Mouse (Mus musculus): ENCODE measurements around the gene Ywhae.
A peak's percentile ranks its signal among the peaks of the same experiment; 100 is the strongest.
"Not testable (repeated sequence)": the region's sequence is repeated elsewhere in the genome, so short reads cannot be mapped to it uniquely, and the experiment has no call there.

The Ywhae gene

GRCm38 (mm10) chr11:75732434-75733226 lies at the start of gene Ywhae:
TSS of gene Ywhae (plus strand) at chr11:75732869.
- DNase-seq (ENCODE audit: low spot score in 2 of 2), result peak; percentile 81 to 87

- DNase-seq (ENCODE audit: low spot score in 2 of 2), result no peak
These were observed 48.2 kb upstream of the Ywhae start for GRCm38 (mm10) chr11:75684462-75684861.

DNA sequence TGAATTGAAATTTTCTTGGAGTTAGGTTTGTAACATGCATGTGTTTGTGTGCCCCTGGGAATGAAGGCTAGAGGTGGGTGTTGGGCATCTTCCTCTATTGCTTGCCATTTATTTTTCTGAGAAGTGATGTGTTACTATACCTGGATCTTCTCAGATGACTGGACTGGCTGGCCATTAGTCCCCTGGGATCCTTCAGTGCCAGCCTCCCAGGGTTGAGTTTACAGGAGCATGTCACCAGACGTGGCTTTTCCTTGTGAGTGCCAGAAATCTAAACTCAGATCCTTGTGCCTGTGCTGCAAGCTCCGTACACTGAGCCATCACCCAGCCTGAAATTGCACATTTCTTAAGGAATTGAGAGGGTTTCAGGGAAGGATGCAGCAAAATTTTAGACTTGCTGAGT lies 47.7 kb upstream of the Ywhae start:
- no peak for DNase-seq (ENCODE audit: low spot score in 2 of 2)

DNA sequence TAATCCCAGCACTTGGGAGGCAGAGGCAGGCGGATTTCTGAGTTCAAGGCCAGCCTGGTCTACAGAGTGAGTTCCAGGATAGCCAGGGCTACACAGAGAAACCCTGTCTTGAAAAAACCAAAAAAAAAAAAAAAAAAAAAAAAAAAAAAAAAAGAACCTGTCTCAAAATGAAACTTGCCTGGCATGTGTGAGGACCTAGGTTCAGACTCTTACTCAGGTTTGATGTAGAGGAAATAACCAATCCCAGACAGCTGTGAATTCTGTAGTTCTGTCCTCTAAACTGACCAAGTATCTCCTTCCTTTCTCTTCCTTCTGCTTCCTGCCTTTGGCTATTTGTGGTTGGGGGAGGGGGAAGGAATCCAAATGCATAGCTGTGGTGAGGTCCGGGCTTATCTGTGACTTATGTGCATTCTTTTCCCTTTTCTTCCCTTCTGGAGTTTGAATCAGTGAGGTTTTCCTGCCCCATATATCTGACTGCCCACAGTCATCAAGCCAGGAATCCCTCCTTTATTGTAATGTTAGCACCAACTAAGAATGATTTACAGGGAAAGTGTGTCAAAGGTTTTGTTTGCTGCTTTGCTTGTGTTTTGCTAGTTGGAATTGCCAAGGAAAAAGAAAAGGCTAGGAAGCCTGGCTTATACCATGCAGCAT lies 45.2 kb upstream of the Ywhae start:
- DNase-seq (ENCODE audit: low spot score in 2 of 2), result no peak

- no peak for DNase-seq (ENCODE audit: low spot score in 2 of 2)
These were observed 44.5 kb upstream of the Ywhae start for GRCm38 (mm10) chr11:75688132-75688531.

GRCm38 (mm10) chr11:75689977-75690376 lies 42.7 kb upstream of the Ywhae start:
- no peak for DNase-seq (ENCODE audit: low spot score in 2 of 2)

GRCm38 (mm10) chr11:75691047-75691446 lies 41.6 kb upstream of the Ywhae start:
- DNase-seq (ENCODE audit: low spot score in 2 of 2), result no peak

GRCm38 (mm10) chr11:75693570-75693969 lies 39.1 kb upstream of the Ywhae start:
- DNase-seq (ENCODE audit: low spot score in 2 of 2), result no peak

DNA sequence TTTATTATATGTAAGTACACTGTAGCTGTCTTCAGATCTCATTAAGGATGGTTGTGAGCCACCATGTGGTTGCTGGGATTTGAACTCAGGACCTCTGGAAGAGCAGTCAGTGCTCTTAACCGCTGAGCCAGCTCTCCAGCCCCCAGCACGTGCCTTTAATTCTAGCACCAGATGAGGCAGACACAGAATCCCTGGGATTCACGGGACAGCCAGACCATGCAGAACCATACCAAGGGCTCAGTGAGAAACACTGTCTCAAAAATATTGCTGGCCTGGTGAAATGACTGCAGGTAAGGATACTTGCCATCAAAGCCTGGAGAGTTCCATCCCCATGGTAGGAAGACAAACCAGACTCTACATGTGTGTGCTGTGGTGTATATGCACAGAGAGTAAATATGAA lies 35.2 kb upstream of the Ywhae start:
- DNase-seq (ENCODE audit: low spot score in 2 of 2), result not testable (repeated sequence)

DNA sequence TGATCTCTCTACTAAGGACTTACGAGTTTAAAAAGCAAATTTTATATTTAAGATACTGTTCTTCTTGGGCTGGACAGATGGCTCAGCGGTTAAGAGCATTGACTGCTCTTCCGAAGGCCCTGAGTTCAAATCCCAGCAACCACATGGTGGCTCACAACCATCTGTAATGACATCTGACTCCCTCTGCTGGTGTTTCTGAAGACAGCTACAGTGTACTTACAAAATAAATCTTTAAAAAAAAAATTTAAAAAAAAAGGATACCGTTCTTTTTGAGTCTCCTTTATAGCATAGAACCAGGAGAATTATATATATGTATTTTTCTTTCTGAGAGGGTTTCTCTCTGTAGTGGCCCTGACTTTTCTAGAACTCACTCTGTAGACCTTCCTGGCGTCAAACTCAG lies 32.1 kb upstream of the Ywhae start:
- no peak for DNase-seq (ENCODE audit: low spot score in 2 of 2)

DNA sequence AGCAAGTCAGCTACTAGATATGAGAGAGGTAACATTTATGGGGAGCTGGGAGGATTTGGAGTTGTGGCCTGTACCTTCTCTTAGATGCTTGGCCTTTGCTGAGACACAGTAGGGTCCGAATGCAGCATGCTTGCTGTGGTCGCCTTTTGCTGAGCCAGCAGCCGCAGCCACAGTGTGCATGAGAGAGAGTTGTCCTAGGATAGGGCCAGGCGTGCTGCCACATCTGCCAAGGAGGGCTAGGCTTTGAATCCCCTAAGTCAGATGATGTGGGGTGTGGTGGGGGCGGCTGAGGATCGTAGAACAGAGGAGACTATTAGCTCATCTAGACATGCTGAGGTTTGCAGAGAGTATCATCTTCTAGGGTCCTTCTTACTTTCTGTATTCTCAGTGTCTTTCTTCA lies 29.9 kb upstream of the Ywhae start:
- DNase-seq (ENCODE audit: low spot score in 2 of 2), result no peak

DNA sequence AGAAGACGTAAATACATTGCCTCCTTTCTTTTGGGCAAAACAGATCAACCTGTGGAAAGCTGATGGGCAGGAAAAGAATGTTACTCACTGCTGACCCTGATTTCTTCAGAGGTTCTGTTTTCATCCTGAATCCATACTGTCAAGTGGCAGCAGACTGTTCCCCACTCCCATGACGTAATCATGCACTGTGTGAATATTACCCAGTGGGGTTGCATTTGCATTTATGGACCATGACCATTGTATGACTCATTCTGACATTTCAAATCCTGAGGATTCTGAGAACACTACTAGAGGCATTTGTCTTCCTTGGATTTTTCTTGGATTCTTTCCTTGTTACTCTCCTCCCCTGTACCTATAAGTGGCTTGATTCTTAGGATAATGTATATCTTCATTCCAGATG lies 28.9 kb upstream of the Ywhae start:
- DNase-seq (ENCODE audit: low spot score in 2 of 2), result no peak

DNA sequence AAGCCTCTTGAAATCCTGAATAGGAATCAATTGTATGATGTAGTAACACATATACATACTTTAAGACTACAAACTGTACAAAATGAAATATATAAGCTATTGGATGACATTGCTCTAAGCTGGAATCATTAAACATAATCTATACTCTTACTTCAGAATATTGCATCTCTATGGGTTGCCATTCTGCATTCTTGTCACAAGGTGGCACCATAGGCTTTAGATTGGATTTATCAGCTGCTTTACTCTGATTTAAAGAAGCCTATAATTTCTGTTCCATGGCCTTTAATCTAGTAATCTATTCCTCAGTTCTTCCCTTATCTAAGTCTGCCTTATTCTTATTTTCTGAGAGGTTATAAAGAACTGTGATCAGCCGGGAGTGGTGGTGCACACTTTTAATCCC lies 18.7 kb upstream of the Ywhae start:
- DNase-seq (ENCODE audit: low spot score in 2 of 2), result no peak

GRCm38 (mm10) chr11:75715556-75715955 lies 17.1 kb upstream of the Ywhae start:
- DNase-seq (ENCODE audit: low spot score in 2 of 2), result no peak

DNA sequence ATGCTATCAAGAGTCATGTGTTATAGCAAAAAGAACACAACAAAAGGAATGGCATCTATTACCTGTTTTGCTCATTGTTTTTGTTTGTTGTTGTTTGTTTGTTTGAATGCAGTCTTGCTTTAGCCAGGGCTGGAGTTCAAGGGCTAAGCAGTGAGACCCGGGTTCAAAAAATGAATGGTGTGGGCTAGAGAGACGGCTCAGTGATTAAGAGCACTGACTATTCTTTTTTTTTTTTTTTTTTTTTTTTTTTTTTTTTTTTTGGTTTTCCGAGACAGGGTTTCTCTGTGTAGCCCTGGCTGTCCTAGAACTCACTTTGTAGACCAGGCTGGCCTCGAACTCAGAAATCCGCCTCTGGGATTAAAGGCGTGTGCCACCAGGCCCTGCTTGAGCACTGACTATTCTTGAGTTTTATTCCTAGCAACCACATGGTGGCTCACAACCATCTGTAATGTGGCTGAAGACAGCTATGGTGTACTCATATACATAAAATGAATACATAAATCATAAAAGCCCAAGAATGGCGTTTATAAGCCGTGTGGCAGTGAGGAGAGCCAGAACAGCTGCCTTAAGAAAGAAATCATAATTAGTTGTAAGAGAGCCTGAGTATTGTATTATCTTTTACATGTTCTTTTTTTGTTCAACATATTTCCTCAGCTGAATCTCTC lies 15.9 kb upstream of the Ywhae start:
- DNase-seq (ENCODE audit: low spot score in 2 of 2), result no peak

- no peak for DNase-seq (ENCODE audit: low spot score in 2 of 2)
These were observed 10.3 kb upstream of the Ywhae start for GRCm38 (mm10) chr11:75722339-75722738.

DNA sequence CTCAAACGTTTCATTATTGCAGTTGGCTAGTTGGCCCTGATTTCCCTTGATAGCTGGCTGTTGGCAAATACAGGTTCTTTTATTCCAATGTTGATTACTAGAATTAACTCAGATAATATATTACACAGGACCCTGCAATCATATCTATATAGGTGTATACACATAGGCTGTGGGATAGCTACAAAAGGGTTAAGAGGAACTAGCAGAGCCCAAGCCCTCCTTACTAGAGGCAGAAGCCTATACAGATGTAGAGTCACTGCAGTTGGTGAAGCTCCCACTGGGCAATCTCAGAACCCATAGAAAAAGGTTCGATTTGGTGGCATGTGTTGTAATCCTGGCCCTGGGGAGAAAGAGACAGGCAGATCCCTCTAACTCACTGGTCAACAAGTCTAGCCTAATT lies 5.5 kb upstream of the Ywhae start:
- no peak for DNase-seq (ENCODE audit: low spot score in 2 of 2)

DNA sequence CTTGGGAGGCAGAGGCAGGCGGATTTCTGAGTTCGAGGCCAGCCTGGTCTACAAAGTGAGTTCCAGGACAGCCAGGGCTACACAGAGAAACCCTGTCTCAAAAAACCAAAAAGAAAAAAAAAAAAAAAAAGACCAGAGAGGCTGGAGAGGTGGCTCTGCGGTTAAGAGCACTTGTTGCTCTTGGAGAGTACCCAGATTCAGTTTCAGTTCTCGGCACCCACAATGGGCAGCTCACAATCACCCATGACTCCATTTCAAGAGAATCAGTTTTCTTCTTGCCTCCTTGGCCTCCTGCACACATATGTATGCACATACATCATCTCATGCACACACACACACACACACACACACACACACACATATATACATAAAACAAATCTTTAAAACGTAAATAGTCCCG lies 5.0 kb upstream of the Ywhae start:
- not testable (repeated sequence) for DNase-seq (ENCODE audit: low spot score in 2 of 2)

DNA sequence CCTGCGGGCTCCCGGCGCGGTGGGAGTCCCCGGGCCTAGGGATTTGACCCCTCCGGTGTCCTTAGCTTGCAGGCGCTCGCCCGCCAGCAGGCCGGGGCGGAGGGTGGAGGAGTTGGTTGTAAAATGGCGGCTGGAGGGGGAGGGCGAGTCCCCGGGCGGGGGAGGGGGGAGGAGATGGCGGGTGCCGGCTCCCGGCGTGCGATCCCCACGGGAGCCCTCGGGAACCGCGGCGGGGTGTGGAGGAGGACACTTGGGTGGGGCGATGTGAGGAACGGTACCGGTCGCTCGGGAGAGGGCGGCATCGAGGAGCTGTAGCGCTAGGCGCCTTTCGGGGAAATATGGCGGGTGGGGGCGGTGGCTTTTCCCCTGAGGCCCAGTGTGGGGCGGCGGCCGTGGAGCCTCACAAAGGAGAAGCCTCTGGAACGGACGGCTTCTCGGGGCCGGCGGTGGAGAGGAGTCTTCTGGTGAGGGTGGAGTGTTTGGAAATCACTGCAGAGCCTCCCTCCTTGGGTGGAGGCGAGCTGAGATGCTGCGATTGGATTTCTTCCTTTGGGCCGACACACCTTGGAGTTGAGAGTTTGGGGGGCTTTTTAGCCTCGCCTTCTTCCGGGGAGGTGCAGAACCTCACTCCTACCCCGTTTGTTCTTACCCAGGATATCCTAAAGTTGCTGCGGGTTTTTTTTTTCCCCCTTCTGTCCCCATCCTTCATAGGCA lies 715 bp downstream of the Ywhae start:
- peak; percentile 46 to 58 for DNase-seq (ENCODE audit: low spot score in 2 of 2)

- DNase-seq (ENCODE audit: low spot score in 2 of 2), result no peak
These were observed 3.0 kb downstream of the Ywhae start for GRCm38 (mm10) chr11:75735462-75736252.

- DNase-seq (ENCODE audit: low spot score in 2 of 2), result no peak
These were observed 4.3 kb downstream of the Ywhae start for GRCm38 (mm10) chr11:75736978-75737377.

Data from frontal cortex, postnatal 25 days (tissue).